Mouse (Mus musculus): ENCODE data around the gene Hist2h2be.
A peak's percentile ranks its signal among the peaks of the same experiment; 100 is the strongest.
"Not testable (repeated sequence)": the region's sequence is repeated elsewhere in the genome, so short reads cannot be mapped to it uniquely, and the experiment has no call there.

Gene Hist2h2be

GRCm38 (mm10) chr3:96262216-96262875 is 41.4 kb downstream of the Hist2h2be start:
- DNase-seq (ENCODE audit: low spot score in 2 of 2), result peak; percentile 81 to 86

- peak; percentile 94 to 97 for DNase-seq (ENCODE audit: low spot score in 2 of 2)
Measured at GRCm38 (mm10) chr3:96262979-96263550, 42.1 kb downstream of the Hist2h2be start, which contains the start of gene Hist2h4. Hist2h4 (minus strand) TSS chr3:96263311.

- peak in 1 of 2 experiments; percentile 36 for DNase-seq (ENCODE audit: low spot score in 2 of 2)
Measured at GRCm38 (mm10) chr3:96263558-96264403, 42.9 kb downstream of the Hist2h2be start.

GRCm38 (mm10) chr3:96264404-96264949 is 43.6 kb downstream of the Hist2h2be start:
- DNase-seq (ENCODE audit: low spot score in 2 of 2), result no peak

- no peak for DNase-seq (ENCODE audit: low spot score in 2 of 2)
Measured at GRCm38 (mm10) chr3:96266132-96266710, 45.3 kb downstream of the Hist2h2be start.

GRCm38 (mm10) chr3:96267541-96267940 is 46.6 kb downstream of the Hist2h2be start:
- no peak for DNase-seq (ENCODE audit: low spot score in 2 of 2)

- DNase-seq (ENCODE audit: low spot score in 2 of 2), result peak; percentile 84 to 86
Measured at GRCm38 (mm10) chr3:96268051-96268775, 47.3 kb downstream of the Hist2h2be start, which contains the start of gene Hist2h3b. Hist2h3b (plus strand) TSS chr3:96268654.

- not testable (repeated sequence) for DNase-seq (ENCODE audit: low spot score in 2 of 2)
Measured at GRCm38 (mm10) chr3:96268776-96269378, 48.0 kb downstream of the Hist2h2be start.

GRCm38 (mm10) chr3:96269511-96270474 is 48.9 kb downstream of the Hist2h2be start, which contains the start of gene Hist2h2bb:
Hist2h2bb (plus strand) TSS chr3:96269752.
- DNase-seq (ENCODE audit: low spot score in 2 of 2), result peak; percentile 94 to 97

All from spleen, postnatal 36 days (tissue).